Mouse (Mus musculus): ENCODE measurements around the gene Nipbl. TPM values are rescaled to one million over a fixed set of nuclear protein-coding genes. Genes with fewer than 3 reads are reported as not detected.
A peak's percentile ranks its signal among the peaks of the same experiment; 100 is the strongest.

Gene Nipbl
- polyA plus RNA-seq, 1 experiment from 2014 or later = 6.2 TPM

DNA sequence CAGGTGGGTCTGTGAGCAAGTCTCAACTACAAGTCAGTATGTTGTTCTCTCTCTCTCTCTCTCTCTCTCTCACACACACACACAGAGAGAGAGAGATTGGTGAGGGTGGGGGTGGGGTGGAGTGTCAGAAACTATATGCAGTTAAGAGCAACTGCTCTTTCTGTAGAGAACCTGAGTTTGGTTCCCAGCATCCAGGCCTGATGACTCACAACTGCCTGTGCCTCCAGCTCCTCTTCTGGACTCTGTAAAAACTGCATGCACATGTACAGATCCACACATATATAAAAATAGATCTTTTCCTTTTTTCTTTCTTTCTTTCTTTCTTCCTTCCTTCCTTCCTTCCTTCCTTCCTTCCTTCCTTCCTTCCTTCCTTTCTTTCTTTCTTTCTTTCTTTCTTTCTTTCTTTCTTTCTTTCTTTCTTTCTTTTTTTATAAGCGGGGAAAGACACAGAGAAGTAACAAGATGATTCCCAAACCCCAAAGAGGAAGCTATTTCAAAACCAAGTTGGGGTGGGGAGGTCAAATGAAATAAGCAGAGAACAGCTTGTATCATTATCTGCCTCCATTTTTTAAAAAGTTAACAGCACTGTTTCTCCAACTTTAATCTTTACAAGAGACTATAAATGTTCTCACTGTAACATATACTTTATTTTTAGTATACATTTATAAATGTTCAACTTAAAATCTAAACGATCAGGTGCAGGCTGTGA is 10.9 kb downstream of the Nipbl start:
- ATAC-seq (ENCODE audit: low read depth) = peak; percentile 2; the same call in 1 of the 2 replicates

DNA sequence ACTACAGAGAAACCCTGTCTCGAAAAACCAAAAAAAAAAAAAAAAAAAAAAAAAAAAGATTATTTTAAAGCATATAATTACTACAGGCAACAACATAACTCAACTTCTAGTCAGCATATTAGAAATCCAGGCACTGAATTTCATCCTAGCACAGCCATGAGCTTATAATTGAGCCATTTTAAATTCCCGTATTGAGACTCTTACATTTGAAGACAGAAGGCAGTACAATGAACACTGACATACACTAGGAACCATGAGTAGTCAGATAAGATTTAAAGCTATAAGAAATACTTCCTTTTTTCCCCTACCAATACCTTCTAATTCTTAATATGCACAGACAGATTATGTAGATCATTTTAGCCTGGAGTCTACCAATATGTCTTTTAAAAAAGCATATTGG is 11.7 kb downstream of the Nipbl start:
- no peak for ATAC-seq (ENCODE audit: low read depth)
- Histone ChIP-seq H3K4me1 (ENCODE audit: control insufficient read depth, low read depth, low read length) (peaks cover 3% of the 10 kb centered on the region), H3K36me3 (ENCODE audit: control insufficient read depth, insufficient read depth) (no peaks in the 10 kb centered on the region), H3K9me3 (replicated peaks; ENCODE audit: control insufficient read depth, low read length) (no peaks in the 10 kb centered on the region), H3K4me3 (ENCODE audit: low read depth, low read length) (no peak overlapping the region), H3K4me2 (ENCODE audit: low read depth, low read length) (no peak overlapping the region), H3K9ac (ENCODE audit: low read depth, low read length) (no peak overlapping the region), H3K27ac (ENCODE audit: low read length) (no peak overlapping the region), H3K27me3 (ENCODE audit: control insufficient read depth, insufficient read depth, low read depth, low read length) (no peaks in the 10 kb centered on the region)
- 64% methylated on average over 2 of the region's 2 CpGs for WGBS (ENCODE audit: insufficient replicate concordance)

More for the DNA sequence above, 10.9 kb downstream of the Nipbl start:
- WGBS (ENCODE audit: insufficient replicate concordance) = 45% methylated on average over 2 of the region's 2 CpGs
- peaks cover 3% of the 10 kb centered on the region for H3K4me1 ChIP-seq (ENCODE audit: control insufficient read depth, low read depth, low read length)
- H3K4me3 ChIP-seq (ENCODE audit: low read depth, low read length) = no peak overlapping the region
- H3K27me3 ChIP-seq (ENCODE audit: control insufficient read depth, insufficient read depth, low read depth, low read length) = no peaks in the 10 kb centered on the region
- no peak overlapping the region for H3K27ac ChIP-seq (ENCODE audit: low read length)
- no peaks in the 10 kb centered on the region for H3K36me3 ChIP-seq (ENCODE audit: control insufficient read depth, insufficient read depth)
- no peaks in the 10 kb centered on the region for H3K9me3 ChIP-seq (replicated peaks; ENCODE audit: control insufficient read depth, low read length)
- no peak overlapping the region for H3K4me2 ChIP-seq (ENCODE audit: low read depth, low read length)
- H3K9ac ChIP-seq (ENCODE audit: low read depth, low read length) = no peak overlapping the region

DNA sequence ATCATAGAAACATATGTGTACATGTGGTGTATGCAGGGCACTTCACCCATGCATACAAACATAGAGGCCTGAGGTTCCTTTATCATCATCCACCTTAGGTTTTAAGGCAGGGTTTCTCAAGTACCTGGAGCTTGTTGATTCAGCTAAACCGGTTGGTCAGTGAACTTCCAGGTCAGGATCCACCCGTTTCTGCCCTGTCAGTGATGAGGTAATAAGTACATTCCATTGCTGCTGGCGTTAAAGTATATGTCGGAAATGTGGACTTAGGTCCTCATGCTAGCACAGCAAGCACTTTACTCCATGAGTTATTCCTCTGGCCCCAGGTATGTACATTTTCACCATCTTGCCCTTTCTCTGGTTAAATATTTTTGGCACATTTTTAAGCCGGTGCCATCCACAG is 14.8 kb downstream of the Nipbl start:
- Histone ChIP-seq H3K27me3 (ENCODE audit: control insufficient read depth, insufficient read depth, low read depth, low read length) (no peaks in the 10 kb centered on the region), H3K9me3 (replicated peaks; ENCODE audit: control insufficient read depth, low read length) (no peaks in the 10 kb centered on the region), H3K36me3 (ENCODE audit: control insufficient read depth, insufficient read depth) (no peaks in the 10 kb centered on the region), H3K4me2 (ENCODE audit: low read depth, low read length) (no peak overlapping the region), H3K4me3 (ENCODE audit: low read depth, low read length) (no peak overlapping the region), H3K27ac (ENCODE audit: low read length) (no peak overlapping the region), H3K4me1 (ENCODE audit: control insufficient read depth, low read depth, low read length) (peaks cover 3% of the 10 kb centered on the region), H3K9ac (ENCODE audit: low read depth, low read length) (no peak overlapping the region)
- peak; percentile 74; the same call in 1 of the 2 replicates for ATAC-seq (ENCODE audit: low read depth)
- 65% methylated on average over 5 of the region's 5 CpGs for WGBS (ENCODE audit: insufficient replicate concordance)

DNA sequence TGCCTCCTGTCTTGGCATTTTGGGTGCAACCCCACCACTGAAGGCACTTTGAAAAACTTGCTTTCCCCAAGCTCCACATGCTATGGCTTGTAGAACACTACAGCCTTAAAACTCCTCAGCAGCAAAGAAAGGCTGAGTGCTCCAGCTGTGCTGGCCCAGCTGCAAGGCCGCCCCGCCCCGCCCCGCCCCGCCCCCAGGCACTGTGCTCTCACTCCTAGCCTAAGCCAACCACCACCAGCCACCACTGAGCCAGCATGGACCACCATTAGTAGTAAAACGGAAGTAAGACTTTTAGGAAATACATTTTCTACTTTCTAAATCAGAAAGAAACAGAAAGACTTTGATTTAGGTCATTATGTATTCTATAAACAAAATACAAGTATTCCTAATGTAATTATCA is 23.4 kb downstream of the Nipbl start:
- no peaks in the 10 kb centered on the region for H3K27me3 ChIP-seq (ENCODE audit: control insufficient read depth, insufficient read depth, low read depth, low read length)
- no peak overlapping the region for H3K4me3 ChIP-seq (ENCODE audit: low read depth, low read length)
- peaks cover 6% of the 10 kb centered on the region; the same call in 1 of the 2 replicates for H3K4me1 ChIP-seq (ENCODE audit: control insufficient read depth, low read depth, low read length)
- no peaks in the 10 kb centered on the region for H3K36me3 ChIP-seq (ENCODE audit: control insufficient read depth, insufficient read depth)
- ATAC-seq (ENCODE audit: low read depth) = peak; percentile 55
- H3K9me3 ChIP-seq (replicated peaks; ENCODE audit: control insufficient read depth, low read length) = no peaks in the 10 kb centered on the region
- H3K9ac ChIP-seq (ENCODE audit: low read depth, low read length) = no peak overlapping the region
- H3K27ac ChIP-seq (ENCODE audit: low read length) = no peak overlapping the region
- no peak overlapping the region for H3K4me2 ChIP-seq (ENCODE audit: low read depth, low read length)
- 15% methylated on average over 6 of the region's 6 CpGs for WGBS (ENCODE audit: insufficient replicate concordance)

DNA sequence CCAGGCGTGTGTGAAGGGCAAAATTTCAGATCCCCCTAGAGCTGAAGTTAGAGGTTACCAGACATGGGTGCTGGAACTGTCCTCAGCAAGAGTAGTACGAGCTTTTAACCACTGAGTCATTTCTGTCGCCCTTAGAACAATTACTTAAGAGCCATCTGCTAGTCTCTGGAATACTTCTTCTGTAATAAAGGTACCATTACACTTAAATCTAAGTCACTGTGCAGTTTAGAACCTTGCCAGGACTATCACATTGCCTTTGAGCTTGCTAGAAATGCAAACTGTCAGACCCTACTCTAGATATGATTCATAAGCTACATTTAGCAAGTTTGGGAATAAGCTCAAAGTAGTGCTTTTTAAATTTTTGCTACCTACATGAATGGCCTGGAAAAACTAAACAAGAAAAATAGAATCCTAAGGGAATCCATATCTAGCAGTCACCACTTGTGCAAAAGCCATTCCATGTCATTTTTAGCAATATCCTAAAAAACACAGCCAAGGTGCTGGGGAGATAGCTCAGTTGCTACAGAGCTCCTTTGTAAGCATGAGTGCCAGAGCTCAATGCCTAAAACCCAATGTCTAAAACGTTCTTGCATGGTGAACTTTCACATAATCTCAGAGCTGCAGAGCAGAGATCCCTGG is 27.6 kb downstream of the Nipbl start:
- WGBS (ENCODE audit: insufficient replicate concordance) = 62% methylated on average over 4 of the region's 4 CpGs
- no peaks in the 10 kb centered on the region for H3K27me3 ChIP-seq (ENCODE audit: control insufficient read depth, insufficient read depth, low read depth, low read length)
- no peaks in the 10 kb centered on the region for H3K9me3 ChIP-seq (replicated peaks; ENCODE audit: control insufficient read depth, low read length)
- no peak overlapping the region for H3K27ac ChIP-seq (ENCODE audit: low read length)
- H3K4me2 ChIP-seq (ENCODE audit: low read depth, low read length) = no peak overlapping the region
- H3K36me3 ChIP-seq (ENCODE audit: control insufficient read depth, insufficient read depth) = no peaks in the 10 kb centered on the region
- no peak for ATAC-seq (ENCODE audit: low read depth)
- H3K9ac ChIP-seq (ENCODE audit: low read depth, low read length) = no peak overlapping the region
- peaks cover 13% of the 10 kb centered on the region for H3K4me1 ChIP-seq (ENCODE audit: control insufficient read depth, low read depth, low read length)
- no peak overlapping the region for H3K4me3 ChIP-seq (ENCODE audit: low read depth, low read length)

DNA sequence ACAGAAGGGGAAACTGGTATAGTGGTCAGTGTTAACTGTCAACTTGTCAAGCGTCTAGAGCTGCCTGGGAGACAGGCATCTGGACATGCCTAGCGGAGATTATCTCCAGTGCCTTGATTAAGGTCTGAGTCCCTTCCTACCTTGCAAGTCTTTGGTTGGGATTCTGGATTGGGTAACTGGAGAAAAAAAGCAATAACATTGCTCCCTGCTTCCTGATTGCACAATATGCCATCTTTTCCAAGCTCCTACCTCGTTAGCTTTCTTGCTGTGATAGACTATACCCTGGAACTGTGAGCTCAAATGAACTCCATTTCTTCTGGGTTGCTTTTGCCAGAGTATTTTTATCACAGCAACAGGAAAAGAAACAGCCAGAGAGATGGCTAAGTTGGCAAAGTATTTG is 30.9 kb downstream of the Nipbl start:
- WGBS (ENCODE audit: insufficient replicate concordance) = 41% methylated on average over 3 of the region's 3 CpGs
- no peaks in the 10 kb centered on the region for H3K27me3 ChIP-seq (ENCODE audit: control insufficient read depth, insufficient read depth, low read depth, low read length)
- no peak for ATAC-seq (ENCODE audit: low read depth)
- peaks cover 14% of the 10 kb centered on the region for H3K4me1 ChIP-seq (ENCODE audit: control insufficient read depth, low read depth, low read length)
- no peak overlapping the region for H3K4me3 ChIP-seq (ENCODE audit: low read depth, low read length)
- H3K36me3 ChIP-seq (ENCODE audit: control insufficient read depth, insufficient read depth) = no peaks in the 10 kb centered on the region
- H3K9ac ChIP-seq (ENCODE audit: low read depth, low read length) = no peak overlapping the region
- no peaks in the 10 kb centered on the region for H3K9me3 ChIP-seq (replicated peaks; ENCODE audit: control insufficient read depth, low read length)
- no peak overlapping the region for H3K4me2 ChIP-seq (ENCODE audit: low read depth, low read length)
- H3K27ac ChIP-seq (ENCODE audit: low read length) = no peak overlapping the region

DNA sequence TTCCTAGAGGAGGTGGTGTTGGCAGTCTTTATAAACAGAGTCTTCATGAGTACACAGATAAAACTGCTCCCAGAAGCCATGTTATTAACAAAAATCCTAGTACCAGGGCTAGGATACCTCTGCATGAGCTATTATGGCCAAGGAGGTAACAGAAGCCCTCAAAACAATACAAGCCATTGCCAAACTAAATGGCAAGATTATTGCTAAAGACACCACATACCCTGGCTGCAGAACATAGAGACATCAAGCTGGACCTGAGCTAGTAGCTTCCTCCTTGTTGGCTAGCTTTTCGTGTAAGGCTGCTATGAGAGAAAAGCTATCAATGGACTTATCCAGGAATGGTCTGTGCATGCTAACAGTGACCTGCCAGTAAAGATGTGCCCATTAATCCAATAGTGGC is 32.4 kb downstream of the Nipbl start:
- Histone ChIP-seq H3K4me3 (ENCODE audit: low read depth, low read length) (no peak overlapping the region), H3K4me2 (ENCODE audit: low read depth, low read length) (no peak overlapping the region), H3K4me1 (ENCODE audit: control insufficient read depth, low read depth, low read length) (peaks cover 14% of the 10 kb centered on the region), H3K27ac (ENCODE audit: low read length) (no peak overlapping the region), H3K36me3 (ENCODE audit: control insufficient read depth, insufficient read depth) (no peaks in the 10 kb centered on the region), H3K9ac (ENCODE audit: low read depth, low read length) (no peak overlapping the region), H3K9me3 (replicated peaks; ENCODE audit: control insufficient read depth, low read length) (no peaks in the 10 kb centered on the region), H3K27me3 (ENCODE audit: control insufficient read depth, insufficient read depth, low read depth, low read length) (no peaks in the 10 kb centered on the region)
- WGBS (ENCODE audit: insufficient replicate concordance) = 20% methylated on average over 1 of the region's 1 CpGs
- ATAC-seq (ENCODE audit: low read depth) = no peak

DNA sequence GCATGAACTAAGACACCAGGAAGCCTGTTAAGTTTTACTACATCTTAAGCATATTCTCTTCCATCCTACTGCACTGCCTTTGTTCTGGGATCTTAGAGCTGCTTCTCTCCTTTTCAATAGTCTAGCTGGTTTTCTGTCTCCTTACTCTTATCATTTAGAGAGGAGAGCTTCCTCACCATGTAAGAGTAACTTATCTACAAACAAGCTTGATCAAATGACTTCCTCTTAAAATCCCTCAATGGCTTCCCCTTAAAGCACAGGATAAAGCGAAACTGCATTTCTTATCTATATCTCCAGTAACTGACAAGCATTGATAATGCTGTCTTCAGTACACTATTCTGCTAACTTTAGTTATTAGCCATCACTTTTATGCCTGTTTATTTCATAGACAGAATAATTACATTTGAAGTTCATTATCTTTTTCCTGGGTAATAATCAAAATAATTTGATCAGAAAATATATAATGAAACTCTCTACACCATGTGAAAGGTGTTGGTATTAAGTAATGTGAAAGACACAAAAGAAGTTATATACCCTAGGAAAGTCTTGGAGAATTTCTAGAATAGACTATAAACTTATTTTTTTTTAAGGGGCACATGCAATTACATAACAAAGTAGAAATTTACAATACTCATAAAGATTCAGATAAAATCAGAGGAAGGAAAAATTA is 33.0 kb downstream of the Nipbl start:
- Histone ChIP-seq H3K9ac (ENCODE audit: low read depth, low read length) (no peak overlapping the region), H3K36me3 (ENCODE audit: control insufficient read depth, insufficient read depth) (no peaks in the 10 kb centered on the region), H3K4me3 (ENCODE audit: low read depth, low read length) (no peak overlapping the region), H3K27ac (ENCODE audit: low read length) (no peak overlapping the region), H3K9me3 (replicated peaks; ENCODE audit: control insufficient read depth, low read length) (no peaks in the 10 kb centered on the region), H3K27me3 (ENCODE audit: control insufficient read depth, insufficient read depth, low read depth, low read length) (no peaks in the 10 kb centered on the region), H3K4me1 (ENCODE audit: control insufficient read depth, low read depth, low read length) (peaks cover 14% of the 10 kb centered on the region), H3K4me2 (ENCODE audit: low read depth, low read length) (peak overlapping the region; percentile 27; the same call in 1 of the 2 replicates)
- ATAC-seq (ENCODE audit: low read depth) = peak; percentile 62
- WGBS (ENCODE audit: insufficient replicate concordance) = 26% methylated on average over 1 of the region's 1 CpGs

DNA sequence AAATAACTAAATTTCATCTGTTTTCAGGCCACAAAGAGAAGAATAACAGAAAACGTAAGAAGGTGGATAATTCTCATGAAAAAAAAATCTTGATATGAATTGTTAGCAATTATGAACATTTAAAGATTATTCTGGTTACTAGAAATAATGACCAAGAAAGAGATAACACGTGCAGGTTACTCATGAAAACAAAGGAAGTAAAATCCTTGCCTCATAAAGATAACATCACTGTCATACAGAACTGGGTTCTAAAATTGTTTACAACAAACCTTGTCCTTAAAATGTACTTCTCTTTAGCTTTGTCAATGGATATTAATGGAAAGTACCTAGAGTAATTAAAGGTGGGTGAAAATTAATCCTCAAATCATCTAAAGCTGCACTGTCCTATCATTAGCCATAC is 37.2 kb downstream of the Nipbl start:
- Histone ChIP-seq H3K4me1 (ENCODE audit: control insufficient read depth, low read depth, low read length) (peaks cover 10% of the 10 kb centered on the region), H3K27ac (ENCODE audit: low read length) (no peak overlapping the region), H3K36me3 (ENCODE audit: control insufficient read depth, insufficient read depth) (no peaks in the 10 kb centered on the region), H3K9ac (ENCODE audit: low read depth, low read length) (no peak overlapping the region), H3K4me2 (ENCODE audit: low read depth, low read length) (no peak overlapping the region), H3K4me3 (ENCODE audit: low read depth, low read length) (no peak overlapping the region), H3K27me3 (ENCODE audit: control insufficient read depth, insufficient read depth, low read depth, low read length) (no peaks in the 10 kb centered on the region), H3K9me3 (replicated peaks; ENCODE audit: control insufficient read depth, low read length) (no peaks in the 10 kb centered on the region)
- 50% methylated on average over 2 of the region's 2 CpGs for WGBS (ENCODE audit: insufficient replicate concordance)
- ATAC-seq (ENCODE audit: low read depth) = no peak
